Mouse (Mus musculus) kidney, adult 2 months (tissue): ENCODE results near the gene Zswim4.

Experiments used
- CTCF ChIP-seq: fragments of 200-500 bp; conservative IDR thresholded peaks from 2 replicates; pipeline ENCODE4 v1.5.1; 2011; ENCODE audit warnings: low read depth, mild to moderate bottlenecking, control low read depth, low read length, moderate library complexity, mixed read lengths; ENCODE audit not compliant: insufficient read depth, insufficient read length
- POLR2A ChIP-seq: fragments of 200-500 bp; IDR thresholded peaks from one replicate; pipeline ENCODE4 v1.6.1; 2011; ENCODE audit warnings: low read depth, low read length, control low read depth

- TF ChIP-seq CTCF: no peak
- no peak for TF ChIP-seq POLR2A
These were observed 28.2 kb downstream of the Zswim4 start for GRCm38 (mm10) chr8:84208381-84209380.
